Mouse (Mus musculus): ENCODE results near the gene Gab2. TPM values are rescaled to one million over a fixed set of nuclear protein-coding genes. Genes with fewer than 3 reads are reported as not detected.

The Gab2 gene
- polyA plus RNA-seq, 1 experiment from 2014 or later: 8.8 TPM

GRCm38 (mm10) chr7:97301321-97301720 lies 219.9 kb downstream of the Gab2 start:
- no peak for TF ChIP-seq CTCF (IDR thresholded peaks at IDR 0.05)
- in situ Hi-C loops (cut with MboI; ENCODE audit: low pct_unique_long_range_greater_than_20kb): no loop called here
- ChIA-PET CTCF (no interaction called here), POLR2A (interaction anchor here (0.6 kb wide), 1 partner anchor 347 kb away, joined by 3 read pairs; no protein-coding TSS in a partner anchor)
- H3K27me3 ChIP-seq: no peaks in the 10 kb centered on the region
- ATAC-seq (no peak), DNase-seq (ENCODE audit: low read depth, low spot score) (no peak)

GRCm38 (mm10) chr7:97302261-97302660 lies 220.9 kb downstream of the Gab2 start:
- in situ Hi-C loops (cut with MboI; ENCODE audit: low pct_unique_long_range_greater_than_20kb): no loop called here
- ATAC-seq (no peak), DNase-seq (ENCODE audit: low read depth, low spot score) (no peak)
- ChIA-PET CTCF (interaction anchor here (0.8 to 0.9 kb wide), 2 partner anchors 12 to 223 kb away, joined by 3 to 4 read pairs; no protein-coding TSS in a partner anchor), POLR2A (no interaction called here)
- no peak for TF ChIP-seq CTCF (IDR thresholded peaks at IDR 0.05)
- no peaks in the 10 kb centered on the region for H3K27me3 ChIP-seq

GRCm38 (mm10) chr7:97302876-97303275 lies 221.5 kb downstream of the Gab2 start:
- CTCF ChIA-PET: interaction anchor here (0.8 to 0.9 kb wide), 2 partner anchors 11 to 223 kb away, joined by 3 to 4 read pairs; no protein-coding TSS in a partner anchor
- in situ Hi-C loops (cut with MboI; ENCODE audit: low pct_unique_long_range_greater_than_20kb): no loop called here
- POLR2A ChIA-PET: no interaction called here
- DNase-seq (ENCODE audit: low read depth, low spot score) (no peak), ATAC-seq (no peak)
- no peaks in the 10 kb centered on the region for H3K27me3 ChIP-seq
- no peak for TF ChIP-seq CTCF (IDR thresholded peaks at IDR 0.05)

- H3K27me3 ChIP-seq: no peaks in the 10 kb centered on the region
- in situ Hi-C loops (cut with MboI; ENCODE audit: low pct_unique_long_range_greater_than_20kb): no loop called here
- ChIA-PET CTCF (no interaction called here), POLR2A (no interaction called here)
- TF ChIP-seq CTCF (IDR thresholded peaks at IDR 0.05): no peak
- DNase-seq (ENCODE audit: low read depth, low spot score) (no peak), ATAC-seq (no peak)
These were observed 222.2 kb downstream of the Gab2 start for GRCm38 (mm10) chr7:97303614-97304013.

GRCm38 (mm10) chr7:97304471-97304870 lies 223.1 kb downstream of the Gab2 start:
- ChIA-PET POLR2A (no interaction called here), CTCF (no interaction called here)
- DNase-seq (ENCODE audit: low read depth, low spot score): no peak

GRCm38 (mm10) chr7:97305206-97305605 lies 223.8 kb downstream of the Gab2 start:
- in situ Hi-C loops (cut with MboI; ENCODE audit: low pct_unique_long_range_greater_than_20kb): no loop called here
- H3K27me3 ChIP-seq: no peaks in the 10 kb centered on the region
- DNase-seq (ENCODE audit: low read depth, low spot score) (no peak), ATAC-seq (no peak)
- no peak for TF ChIP-seq CTCF (IDR thresholded peaks at IDR 0.05)
- ChIA-PET CTCF (interaction anchor here (1.4 kb wide), 1 partner anchor 8 kb away, joined by 4 read pairs; no protein-coding TSS in a partner anchor), POLR2A (no interaction called here)

More at GRCm38 (mm10) chr7:97304471-97304870, 223.1 kb downstream of the Gab2 start:
- no peak for ATAC-seq
- in situ Hi-C loops (cut with MboI; ENCODE audit: low pct_unique_long_range_greater_than_20kb): no loop called here
- TF ChIP-seq CTCF (IDR thresholded peaks at IDR 0.05): no peak
- no peaks in the 10 kb centered on the region for H3K27me3 ChIP-seq

- ChIA-PET POLR2A (interaction anchor here (1.3 kb wide), 1 partner anchor 11 kb away, joined by 4 read pairs; no protein-coding TSS in a partner anchor), CTCF (interaction anchor here (0.8 to 1.5 kb wide), 2 partner anchors 9 to 229 kb away, joined by 4 read pairs; no protein-coding TSS in a partner anchor)
- ATAC-seq (no peak), DNase-seq (ENCODE audit: low read depth, low spot score) (no peak)
- in situ Hi-C loops (cut with MboI; ENCODE audit: low pct_unique_long_range_greater_than_20kb): no loop called here
- H3K27me3 ChIP-seq: no peaks in the 10 kb centered on the region
- no peak for TF ChIP-seq CTCF (IDR thresholded peaks at IDR 0.05)
These were observed 225.4 kb downstream of the Gab2 start for GRCm38 (mm10) chr7:97306813-97307212.

GRCm38 (mm10) chr7:97307546-97307945 lies 226.2 kb downstream of the Gab2 start:
- TF ChIP-seq CTCF (IDR thresholded peaks at IDR 0.05): no peak
- no peak for ATAC-seq
- CTCF ChIA-PET: interaction anchor here (0.8 to 1.5 kb wide), 3 partner anchors 10 to 337 kb away, joined by 3 to 4 read pairs (median 4); no protein-coding TSS in a partner anchor
- H3K27me3 ChIP-seq: no peaks in the 10 kb centered on the region
- POLR2A ChIA-PET: no interaction called here
- in situ Hi-C loops (cut with MboI; ENCODE audit: low pct_unique_long_range_greater_than_20kb): no loop called here
- DNase-seq (ENCODE audit: low read depth, low spot score): no peak

GRCm38 (mm10) chr7:97309461-97310340 lies 228.3 kb downstream of the Gab2 start:
- no peak for TF ChIP-seq CTCF (IDR thresholded peaks at IDR 0.05)
- no peak for ATAC-seq
- no peaks in the 10 kb centered on the region for H3K27me3 ChIP-seq
- ChIA-PET POLR2A (no interaction called here), CTCF (interaction anchor here (1.0 to 1.6 kb wide), 2 partner anchors 10 to 12 kb away, joined by 3 to 7 read pairs; no protein-coding TSS in a partner anchor)
- in situ Hi-C loops (cut with MboI; ENCODE audit: low pct_unique_long_range_greater_than_20kb): no loop called here
- DNase-seq (ENCODE audit: low read depth, low spot score): no peak

- ChIA-PET POLR2A (interaction anchor here (0.6 kb wide), 1 partner anchor 8 kb away, joined by 3 read pairs; no protein-coding TSS in a partner anchor), CTCF (interaction anchor here (1.0 to 1.6 kb wide), 2 partner anchors 10 to 12 kb away, joined by 3 to 7 read pairs; no protein-coding TSS in a partner anchor)
- TF ChIP-seq CTCF (IDR thresholded peaks at IDR 0.05): no peak
- no peak for DNase-seq (ENCODE audit: low read depth, low spot score)
- no peaks in the 10 kb centered on the region for H3K27me3 ChIP-seq
- in situ Hi-C loops (cut with MboI; ENCODE audit: low pct_unique_long_range_greater_than_20kb): no loop called here
- no peak for ATAC-seq
These were observed 228.9 kb downstream of the Gab2 start for GRCm38 (mm10) chr7:97310341-97310635.

- DNase-seq (ENCODE audit: low read depth, low spot score) (no peak), ATAC-seq (no peak)
- in situ Hi-C loops (cut with MboI; ENCODE audit: low pct_unique_long_range_greater_than_20kb): no loop called here
- no peak for TF ChIP-seq CTCF (IDR thresholded peaks at IDR 0.05)
- ChIA-PET POLR2A (no interaction called here), CTCF (no interaction called here)
- H3K27me3 ChIP-seq: no peaks in the 10 kb centered on the region
These were observed 230.2 kb downstream of the Gab2 start for GRCm38 (mm10) chr7:97311620-97312019.
